Mouse (Mus musculus) brain, embryonic 18.5 days (tissue): ENCODE measurements around the gene Dcaf10.

Experiments
- DNase-seq: peaks from one replicate; pipeline ENCODE4 v3.0.0-alpha.2; 2012; ENCODE audit warnings: low read depth, low spot score

Gene Dcaf10

GRCm38 (mm10) chr4:45419051-45419450, 77.2 kb downstream of the Dcaf10 start:
- DNase-seq = no peak

- DNase-seq = no peak
Measured at GRCm38 (mm10) chr4:45420733-45421132, 78.8 kb downstream of the Dcaf10 start.

- DNase-seq = no peak
Measured at GRCm38 (mm10) chr4:45421519-45422260, 79.8 kb downstream of the Dcaf10 start.

- DNase-seq = no peak
Measured at GRCm38 (mm10) chr4:45422640-45423039, 80.7 kb downstream of the Dcaf10 start.

- DNase-seq = no peak
Measured at GRCm38 (mm10) chr4:45423406-45423805, 81.5 kb downstream of the Dcaf10 start.

- no peak for DNase-seq
Measured at GRCm38 (mm10) chr4:45426724-45427457, 85.0 kb downstream of the Dcaf10 start.
